Mouse (Mus musculus) mouse embryonic stem cell (cell line): ENCODE data around the gene Rasal2.

Experiments used
- in situ Hi-C, 2 experiments: fragments of 300-500 bp; cut with MboI; formaldehyde crosslinking; loops; 1 replicate in 1 of 2; 3 replicates in 1 of 2; pipeline ENCODE4 v1.14.3; 2019 to 2020; ENCODE audit warnings: low sequenced_read_pairs in 2 of 2, low pct_unique_long_range_greater_than_20kb in 1 of 2, mixed read lengths in 1 of 2; ENCODE audit not compliant: unreplicated experiment in 1 of 2

The Rasal2 gene

GRCm38 (mm10) chr1:157409648-157410047 lies 2.7 kb downstream of the Rasal2 start:
- in situ Hi-C loops, result no loop called here

GRCm38 (mm10) chr1:157388027-157388426 lies 24.4 kb downstream of the Rasal2 start:
- in situ Hi-C loops, result no loop called here

- in situ Hi-C loops, result no loop called here
These were observed 31.7 kb downstream of the Rasal2 start for GRCm38 (mm10) chr1:157380694-157381093.

DNA sequence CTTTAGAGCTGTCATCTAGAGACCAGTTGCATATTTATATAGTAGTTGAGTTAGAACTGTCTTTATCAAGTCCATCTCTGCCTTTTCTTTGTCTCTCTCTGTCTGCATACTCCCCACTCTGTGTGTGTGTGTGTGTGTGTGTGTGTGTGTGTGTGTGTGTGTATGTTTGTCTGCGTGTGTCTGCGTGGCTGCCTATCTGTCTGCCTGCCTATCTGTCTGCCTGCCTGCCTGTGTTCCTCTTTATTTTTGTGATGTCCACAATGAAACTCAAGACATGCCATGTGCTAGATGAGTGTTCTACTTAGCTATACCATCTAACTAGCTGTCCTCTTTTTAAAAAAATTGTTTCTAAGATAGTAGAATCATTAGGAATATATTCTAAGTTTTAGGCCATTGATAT lies 42.0 kb downstream of the Rasal2 start:
- in situ Hi-C loops, result no loop called here

DNA sequence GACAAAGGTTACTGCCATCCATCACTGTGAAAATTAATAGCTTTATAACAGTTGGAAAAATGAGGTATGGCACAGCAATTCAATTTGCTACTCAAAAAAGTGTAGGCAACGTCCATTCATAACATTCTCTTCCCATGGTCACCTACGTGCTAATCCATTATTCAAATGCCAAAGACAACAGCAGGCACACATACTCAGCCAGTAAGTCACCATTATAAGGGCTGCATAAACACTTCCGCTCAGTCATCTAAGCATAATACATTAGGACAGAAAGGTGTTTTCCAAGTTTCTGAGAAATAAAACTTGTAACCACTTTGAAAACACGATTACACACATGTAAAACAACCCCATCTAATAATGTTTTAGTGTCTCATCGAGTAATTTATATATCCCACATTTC lies 44.1 kb downstream of the Rasal2 start:
- in situ Hi-C loops, result no loop called here

DNA sequence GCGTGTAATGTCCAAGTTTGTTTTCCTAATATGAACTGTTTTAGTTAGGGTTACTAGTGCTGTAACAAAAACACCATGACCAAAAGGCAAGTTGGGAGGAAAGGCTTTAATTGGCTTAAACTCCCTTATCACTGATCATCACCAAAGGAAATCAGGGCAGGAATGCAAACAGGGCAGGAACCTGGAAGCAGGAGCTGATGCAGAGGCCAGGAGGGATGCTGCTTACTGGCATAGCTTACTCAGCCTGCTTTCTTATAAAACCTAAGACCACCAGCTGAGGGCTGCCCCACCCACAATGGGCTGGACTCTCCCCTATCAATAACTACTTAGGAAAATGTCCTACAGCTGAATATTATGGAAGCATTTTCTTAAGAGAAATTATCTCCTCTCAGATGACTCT lies 65.7 kb downstream of the Rasal2 start:
- in situ Hi-C loops, result no loop called here

GRCm38 (mm10) chr1:157343519-157343918 lies 68.9 kb downstream of the Rasal2 start:
- in situ Hi-C loops, result no loop called here

GRCm38 (mm10) chr1:157334834-157335233 lies 77.6 kb downstream of the Rasal2 start:
- in situ Hi-C loops, result no loop called here

DNA sequence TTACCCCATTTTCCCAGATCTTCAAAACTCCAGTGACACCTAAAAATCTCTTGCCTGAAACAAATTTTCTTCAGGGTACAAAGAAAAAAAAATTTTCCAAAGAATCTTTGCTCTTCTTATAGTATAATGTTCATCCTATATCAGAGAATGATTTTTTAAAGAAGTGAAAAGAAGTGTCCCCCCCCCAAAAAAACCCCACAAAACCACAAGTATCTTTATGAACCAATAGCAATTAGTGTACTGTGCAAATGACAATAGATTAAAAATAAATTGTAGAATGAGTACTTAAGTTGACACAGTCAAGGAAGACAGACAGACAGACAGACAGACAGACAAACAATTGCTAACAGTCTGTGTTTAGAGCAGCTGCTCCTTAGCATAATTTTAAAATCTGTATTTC lies 84.3 kb downstream of the Rasal2 start:
- in situ Hi-C loops, result no loop called here

GRCm38 (mm10) chr1:157323091-157323490 lies 89.3 kb downstream of the Rasal2 start:
- in situ Hi-C loops, result no loop called here

DNA sequence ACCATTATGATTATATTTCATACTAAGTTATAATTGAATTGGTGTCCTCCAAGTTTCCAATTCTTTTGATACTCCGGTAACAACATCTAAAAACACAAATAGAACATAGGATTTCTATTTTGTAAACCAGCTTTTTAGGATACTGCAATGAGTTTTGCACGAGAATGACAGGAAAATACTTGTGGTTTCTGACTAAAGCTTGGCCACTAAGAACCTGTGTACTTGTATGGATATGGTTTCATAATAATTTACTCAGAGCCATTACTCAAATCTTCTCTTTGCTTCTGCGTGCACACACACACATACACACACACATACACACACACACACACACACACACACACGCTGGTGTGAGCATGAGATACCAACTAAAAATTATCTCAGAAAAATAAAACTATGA lies 93.5 kb downstream of the Rasal2 start:
- in situ Hi-C loops, result no loop called here

DNA sequence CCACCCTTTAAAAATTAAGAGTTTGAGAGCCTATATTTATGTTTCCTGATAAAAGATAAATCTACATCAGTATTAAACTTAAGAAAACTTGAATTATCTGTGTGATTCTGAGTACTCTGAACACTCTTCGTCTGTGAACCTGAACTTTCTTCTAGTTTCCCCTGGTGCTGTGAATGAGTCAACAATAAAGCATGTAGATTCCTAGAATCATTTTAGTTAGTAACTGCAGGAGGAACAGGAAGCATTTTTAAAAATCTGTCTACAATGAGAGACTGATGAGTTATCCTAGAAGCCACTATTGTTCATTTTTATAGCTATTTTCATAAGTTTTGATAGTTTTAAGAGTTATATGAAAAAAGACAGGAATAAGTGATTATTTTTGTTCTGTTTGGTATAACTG lies 111.1 kb downstream of the Rasal2 start:
- in situ Hi-C loops, result no loop called here

DNA sequence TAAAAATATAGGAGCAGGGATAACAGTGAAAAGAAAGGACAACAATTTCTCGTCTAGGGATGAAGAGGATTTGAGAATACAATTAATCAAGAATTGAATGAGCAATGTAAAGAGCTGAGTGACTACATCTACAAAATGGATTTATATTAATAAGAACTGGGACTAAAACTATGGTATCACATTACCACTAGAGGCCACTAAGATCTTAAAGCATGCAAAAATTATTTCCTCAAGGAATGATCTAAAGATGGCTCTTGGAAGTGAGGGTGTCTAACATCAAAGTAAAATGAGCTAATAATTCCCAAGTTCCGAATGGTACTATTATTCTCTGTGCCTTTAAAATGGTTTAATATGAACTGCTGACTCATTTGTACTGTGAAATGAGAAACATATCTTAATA lies 112.8 kb downstream of the Rasal2 start:
- in situ Hi-C loops, result loop anchor here in 1 of 2 experiments (25.0 kb wide), 1 partner anchor 562 kb away; no protein-coding TSS in a partner anchor

- in situ Hi-C loops, result loop anchor here in 1 of 2 experiments (25.0 kb wide), 1 partner anchor 562 kb away; no protein-coding TSS in a partner anchor
These were observed 113.4 kb downstream of the Rasal2 start for GRCm38 (mm10) chr1:157298990-157299389.

- in situ Hi-C loops, result loop anchor here in 1 of 2 experiments (25.0 kb wide), 1 partner anchor 560 kb away; no protein-coding TSS in a partner anchor
These were observed 115.3 kb downstream of the Rasal2 start for GRCm38 (mm10) chr1:157297137-157297536.

DNA sequence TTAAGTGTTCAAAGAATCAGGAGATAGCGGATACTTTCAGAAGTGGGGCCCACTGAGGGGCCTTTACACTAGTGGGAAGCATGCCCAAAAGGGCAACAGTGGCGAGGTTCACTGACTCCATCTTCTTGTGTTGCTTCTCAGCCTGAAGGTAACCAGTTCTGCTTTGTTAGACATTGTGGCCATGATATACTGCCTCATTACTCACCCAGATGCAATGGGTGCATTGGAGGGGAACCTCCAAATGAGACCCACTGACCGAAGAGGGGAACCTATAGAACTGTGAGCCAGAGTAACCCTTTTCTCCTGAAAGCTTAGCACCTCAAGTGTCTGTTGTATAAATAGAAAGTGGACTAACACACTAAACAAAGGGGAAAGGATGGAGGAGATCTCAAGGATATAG lies 116.5 kb downstream of the Rasal2 start:
- in situ Hi-C loops, result loop anchor here in 1 of 2 experiments (25.0 kb wide), 1 partner anchor 559 kb away; no protein-coding TSS in a partner anchor

DNA sequence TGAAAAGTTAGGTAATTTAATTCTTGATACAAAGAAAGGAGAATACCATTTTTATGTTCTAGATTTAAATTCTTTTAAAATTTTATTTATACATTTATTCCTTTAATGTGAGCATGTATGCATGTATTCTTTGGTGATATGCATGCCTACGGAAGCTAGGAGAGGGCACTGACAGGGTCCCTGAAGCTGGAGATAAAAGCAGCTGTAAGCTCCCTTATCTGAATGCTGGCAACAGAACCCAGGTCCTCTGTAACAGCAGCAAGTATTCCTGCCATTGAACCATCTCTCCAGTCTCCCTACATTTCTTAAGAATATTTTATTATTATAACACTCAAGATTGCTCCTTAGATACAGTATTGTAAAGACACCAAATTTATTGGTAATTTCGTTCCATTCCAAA lies 122.2 kb downstream of the Rasal2 start:
- in situ Hi-C loops, result loop anchor here in 1 of 2 experiments (25.0 kb wide), 1 partner anchor 553 kb away; no protein-coding TSS in a partner anchor

DNA sequence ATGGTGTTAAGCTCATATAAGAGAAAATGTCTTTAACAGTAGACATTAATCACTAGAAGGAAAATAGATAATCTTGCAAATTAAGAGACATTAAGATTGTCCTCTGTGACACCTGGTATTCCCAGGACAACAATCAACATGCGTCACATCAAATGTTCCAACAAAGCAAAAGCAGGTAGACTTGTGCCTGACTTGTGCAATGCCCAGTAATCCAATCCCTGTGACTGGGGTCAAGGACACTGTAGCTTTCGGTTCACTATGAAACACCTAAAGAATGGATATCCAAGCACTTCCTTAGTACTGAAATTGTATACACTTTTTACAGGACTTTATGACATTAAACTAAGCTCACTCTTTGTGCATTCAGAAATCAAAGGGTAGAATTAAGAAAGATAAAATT lies 123.1 kb downstream of the Rasal2 start:
- in situ Hi-C loops, result loop anchor here in 1 of 2 experiments (25.0 kb wide), 1 partner anchor 552 kb away; no protein-coding TSS in a partner anchor

DNA sequence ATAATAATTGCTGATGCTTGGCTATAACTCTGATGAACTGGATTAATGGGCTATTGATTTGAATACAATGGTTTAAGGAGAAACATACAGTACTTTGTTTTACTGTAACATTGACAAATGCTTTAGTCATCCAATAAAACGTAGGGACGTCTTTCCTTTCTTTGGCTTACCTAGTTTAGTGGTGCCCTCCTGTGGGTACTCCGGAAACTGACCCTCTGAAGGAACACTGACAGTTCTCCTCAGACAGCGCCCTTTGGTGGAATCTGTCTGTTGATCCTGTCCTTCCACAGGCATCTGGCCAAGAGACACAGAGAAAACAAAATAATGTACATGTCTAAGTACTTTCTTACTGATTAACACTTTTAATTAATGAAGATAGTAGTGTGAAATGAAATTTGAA lies 125.8 kb downstream of the Rasal2 start:
- in situ Hi-C loops, result loop anchor here in 1 of 2 experiments (25.0 kb wide), 1 partner anchor 549 kb away; no protein-coding TSS in a partner anchor

GRCm38 (mm10) chr1:157285366-157285765 lies 127.0 kb downstream of the Rasal2 start:
- in situ Hi-C loops, result loop anchor here in 1 of 2 experiments (25.0 kb wide), 1 partner anchor 548 kb away; no protein-coding TSS in a partner anchor
